14 mouse cellular contexts compared by ENCODE assay signal in genomic region chrX:38061544-38061943, GRCm38 (mm10). TPM values are rescaled to one million over a fixed set of nuclear protein-coding genes. Genes with fewer than 3 reads are reported as not detected.
DNase-seq lines count a peak whose midpoint lies in the region; ATAC-seq and TF ChIP-seq lines count a peak whose summit lies in the region.
"Had no signal": no experiment of that assay in that cellular context is flagged by ENCODE, and none has a peak within 500 bp of the region (broad histone marks: within the 10 kb centered on the region; RNA-seq: fewer than 3 reads in every experiment).

No protein-coding gene starts in this region.

- peak; percentile 80 for TF ChIP-seq CTCF in layer of hippocampus, adult 2 months (conservative IDR thresholded peaks at IDR 0.05)
- peak; percentile 51 for TF ChIP-seq CTCF in E14TG2a.4 (conservative IDR thresholded peaks at IDR 0.05; ENCODE audit: low read length)

- no peak overlapping the region for H3K27ac ChIP-seq in layer of hippocampus, adult 2 months
- H3K27ac ChIP-seq in embryonic facial prominence, embryonic 11.5 days (replicated peaks; ENCODE audit: low read depth, low read length), result no peak overlapping the region
- H3K27ac ChIP-seq: embryonic facial prominence, embryonic 13.5 days had no signal

- H3K36me3 ChIP-seq in E14TG2a.4 (ENCODE audit: insufficient read depth, low read length), result no peaks in the 10 kb centered on the region
- no peaks in the 10 kb centered on the region for H3K36me3 ChIP-seq in embryonic facial prominence, embryonic 11.5 days (replicated peaks; ENCODE audit: control insufficient read depth, insufficient read depth, low read depth, low read length)
- H3K36me3 ChIP-seq: embryonic facial prominence, embryonic 13.5 days had no signal

- no peak overlapping the region for H3K9ac ChIP-seq in embryonic facial prominence, embryonic 11.5 days (replicated peaks; ENCODE audit: low read length)
- H3K9ac ChIP-seq: embryonic facial prominence, embryonic 13.5 days had no signal

- no peaks in the 10 kb centered on the region for H3K9me3 ChIP-seq in E14TG2a.4 (ENCODE audit: low read length)
- H3K9me3 ChIP-seq in embryonic facial prominence, embryonic 11.5 days (replicated peaks; ENCODE audit: control insufficient read depth, low read length), result no peaks in the 10 kb centered on the region
- H3K9me3 ChIP-seq: embryonic facial prominence, embryonic 13.5 days had no signal

- H3K27me3 ChIP-seq in E14TG2a.4 (ENCODE audit: insufficient read depth, low read length), result no peaks in the 10 kb centered on the region
- no peaks in the 10 kb centered on the region for H3K27me3 ChIP-seq in embryonic facial prominence, embryonic 11.5 days (ENCODE audit: control insufficient read depth, insufficient read depth, low read length)
- H3K27me3 ChIP-seq: embryonic facial prominence, embryonic 13.5 days had no signal

- H3K4me2 ChIP-seq in embryonic facial prominence, embryonic 11.5 days (ENCODE audit: low read depth, low read length), result no peak overlapping the region
- H3K4me2 ChIP-seq: embryonic facial prominence, embryonic 13.5 days had no signal

- no peak for ATAC-seq in embryonic facial prominence, embryonic 11.5 days (replicated peaks; ENCODE audit: insufficient number of reproducible peaks, low FRiP score, low TSS enrichment, low read depth)

- 3% methylated on average over 1 of the region's 1 CpGs for WGBS in embryonic facial prominence, embryonic 11.5 days

- no peaks in the 10 kb centered on the region for H3K4me1 ChIP-seq in E14TG2a.4 (replicated peaks; ENCODE audit: low read depth, low read length)
- H3K4me1 ChIP-seq in embryonic facial prominence, embryonic 11.5 days (ENCODE audit: control insufficient read depth, insufficient read depth, low read length), result no peaks in the 10 kb centered on the region
- H3K4me1 ChIP-seq: embryonic facial prominence, embryonic 13.5 days had no signal

- DNase-seq in cerebellum, adult 9-10 months, result peak; percentile 11
- DNase-seq in cerebellum, postnatal 4 days (ENCODE audit: low spot score in 2 of 2), result no peak
- DNase-seq in layer of hippocampus, adult 2 months (ENCODE audit: low spot score in 2 of 2), result no peak
- no peak for DNase-seq in layer of hippocampus, postnatal 10 days (ENCODE audit: low spot score in 2 of 2)
- peak; percentile 31 for DNase-seq in embryonic facial prominence, embryonic 11.5 days (ENCODE audit: low spot score)
- no peak for DNase-seq in natural killer cell, adult 2 months (ENCODE audit: low spot score in 2 of 2)
- DNase-seq in gastrocnemius, adult 18-20 months (ENCODE audit: low spot score), result no peak

- no peak overlapping the region for H3K4me3 ChIP-seq in layer of hippocampus, adult 2 months
- H3K4me3 ChIP-seq in E14TG2a.4 (replicated peaks; ENCODE audit: low read length), result no peak overlapping the region
- no peak overlapping the region for H3K4me3 ChIP-seq in embryonic facial prominence, embryonic 11.5 days (ENCODE audit: low read depth, low read length)
- H3K4me3 ChIP-seq: embryonic facial prominence, embryonic 13.5 days had no signal

RNA-seq across cellular contexts. Expression of gene Rhox10, which starts 4.7 kb away (rescaled TPM):
- not detected for total RNA-seq in layer of hippocampus, adult 2 months (2021)
- total RNA-seq in layer of hippocampus, postnatal 10 days (2021), result not detected
- polyA plus RNA-seq in embryonic facial prominence, embryonic 11.5 days (2014; fragmentation: Nextera tagmentation; extraction: Ambion mirVana), result not detected in 2 replicates
- total RNA-seq in gastrocnemius, adult 18-20 months (2021), result not detected
- total RNA-seq: left cerebral cortex, postnatal 14 days had no signal
- polyA plus RNA-seq: embryonic facial prominence, embryonic 13.5 days; heart, embryonic 14.5 days; neural tube, embryonic 11.5 days; stomach, embryonic 14.5 days had no signal

RNA-seq across cellular contexts. Expression of gene Btg1-ps2, which starts 18.6 kb away (rescaled TPM):
- not detected for total RNA-seq in layer of hippocampus, adult 2 months (2021)
- total RNA-seq in layer of hippocampus, postnatal 10 days (2021), result not detected
- polyA plus RNA-seq in embryonic facial prominence, embryonic 11.5 days (2014; fragmentation: Nextera tagmentation; extraction: Ambion mirVana), result not detected in 2 replicates
- not detected for total RNA-seq in gastrocnemius, adult 18-20 months (2021)
- total RNA-seq: ES-E14; left cerebral cortex, postnatal 14 days had no signal
- polyA plus RNA-seq: embryonic facial prominence, embryonic 13.5 days; heart, embryonic 14.5 days; neural tube, embryonic 11.5 days; stomach, embryonic 14.5 days had no signal

RNA-seq across cellular contexts. Expression of gene Rhox11, which starts 23.4 kb away (rescaled TPM):
- total RNA-seq in layer of hippocampus, adult 2 months (2021), result not detected
- not detected for total RNA-seq in layer of hippocampus, postnatal 10 days (2021)
- polyA plus RNA-seq in embryonic facial prominence, embryonic 11.5 days (2014; fragmentation: Nextera tagmentation; extraction: Ambion mirVana), result not detected in 2 replicates
- total RNA-seq in gastrocnemius, adult 18-20 months (2021), result not detected
- total RNA-seq: ES-E14; left cerebral cortex, postnatal 14 days had no signal
- polyA plus RNA-seq: embryonic facial prominence, embryonic 13.5 days; heart, embryonic 14.5 days; neural tube, embryonic 11.5 days; stomach, embryonic 14.5 days had no signal

RNA-seq across cellular contexts. Expression of gene Btg1-ps1, which starts 42.9 kb away (rescaled TPM):
- total RNA-seq in layer of hippocampus, adult 2 months (2021), result not detected
- total RNA-seq in layer of hippocampus, postnatal 10 days (2021), result not detected
- not detected in 2 replicates for polyA plus RNA-seq in embryonic facial prominence, embryonic 11.5 days (2014; fragmentation: Nextera tagmentation; extraction: Ambion mirVana)
- not detected for total RNA-seq in gastrocnemius, adult 18-20 months (2021)
- total RNA-seq: ES-E14; left cerebral cortex, postnatal 14 days had no signal
- polyA plus RNA-seq: embryonic facial prominence, embryonic 13.5 days; heart, embryonic 14.5 days; neural tube, embryonic 11.5 days; stomach, embryonic 14.5 days had no signal

RNA-seq across cellular contexts. Expression of gene Rhox12, which starts 49.2 kb away (rescaled TPM):
- not detected for total RNA-seq in layer of hippocampus, adult 2 months (2021)
- total RNA-seq in layer of hippocampus, postnatal 10 days (2021), result not detected
- polyA plus RNA-seq in embryonic facial prominence, embryonic 11.5 days (2014; fragmentation: Nextera tagmentation; extraction: Ambion mirVana), result not detected in 2 replicates
- not detected for total RNA-seq in gastrocnemius, adult 18-20 months (2021)
- total RNA-seq: left cerebral cortex, postnatal 14 days had no signal
- polyA plus RNA-seq: embryonic facial prominence, embryonic 13.5 days; heart, embryonic 14.5 days; neural tube, embryonic 11.5 days; stomach, embryonic 14.5 days had no signal

Comparison
In these comparisons a context has a peak if more than half of its experiments do, and no peak if none do; other contexts are left out.
1. DNase-seq: peak in cerebellum, adult 9-10 months (single experiment) and embryonic facial prominence, embryonic 11.5 days (single experiment); none in cerebellum, postnatal 4 days (0 of 2), layer of hippocampus, adult 2 months (0 of 2), layer of hippocampus, postnatal 10 days (0 of 2), natural killer cell, adult 2 months (0 of 2) and gastrocnemius, adult 18-20 months (single experiment).